Mouse (Mus musculus) ZHBTc4 (cell line): ENCODE measurements at regions not wholly inside any gene's neighbourhood (a gene's known extent, or its start where the extent isn't known, plus 50 kb on each side); places are given as distances from the start of the nearest gene placed in this dataset.
A peak's percentile ranks its signal among the peaks of the same experiment; 100 is the strongest.

Experiments
- DNase-seq: peaks from one replicate; pipeline ENCODE4 v3.0.0-alpha.2; 2011; ENCODE audit warnings: low read depth, low spot score

GRCm38 (mm10) chr3:147093076-147093380 lies 240.9 kb downstream of the Ttll7 start:
- no peak for DNase-seq

GRCm38 (mm10) chr3:147096179-147096578 lies 244.0 kb downstream of the Ttll7 start:
- DNase-seq, result peak; percentile 10

- no peak for DNase-seq
These were observed 246.0 kb downstream of the Ttll7 start for GRCm38 (mm10) chr3:147098065-147098580.

GRCm38 (mm10) chr3:147098611-147099010 lies 246.4 kb downstream of the Ttll7 start:
- DNase-seq, result no peak

- DNase-seq, result peak; percentile 3
These were observed 247.1 kb downstream of the Ttll7 start for GRCm38 (mm10) chr3:147099143-147099713.

GRCm38 (mm10) chr3:147101053-147101764 lies 249.0 kb downstream of the Ttll7 start:
- DNase-seq, result no peak

GRCm38 (mm10) chr3:147101765-147102113 lies 249.6 kb downstream of the Ttll7 start:
- DNase-seq, result no peak

GRCm38 (mm10) chr3:147103428-147103827 lies 251.3 kb downstream of the Ttll7 start:
- DNase-seq, result no peak

GRCm38 (mm10) chr3:147117609-147118008 lies 265.4 kb downstream of the Ttll7 start:
- DNase-seq, result no peak

GRCm38 (mm10) chr3:147118092-147118491 lies 265.9 kb downstream of the Ttll7 start:
- DNase-seq, result no peak

GRCm38 (mm10) chr3:147118622-147119021 lies 266.5 kb downstream of the Ttll7 start:
- no peak for DNase-seq

- DNase-seq, result peak; percentile 82
These were observed 269.7 kb downstream of the Ttll7 start for GRCm38 (mm10) chr3:147121826-147122225.

- DNase-seq, result no peak
These were observed 275.6 kb downstream of the Ttll7 start for GRCm38 (mm10) chr3:147127740-147128139.

GRCm38 (mm10) chr3:147132830-147133229 lies 280.7 kb downstream of the Ttll7 start:
- no peak for DNase-seq

- DNase-seq, result no peak
These were observed 281.2 kb downstream of the Ttll7 start for GRCm38 (mm10) chr3:147133408-147133807.

GRCm38 (mm10) chr3:147140414-147140813 lies 288.2 kb downstream of the Ttll7 start:
- no peak for DNase-seq

- no peak for DNase-seq
These were observed 301.3 kb downstream of the Ttll7 start for GRCm38 (mm10) chr3:147153456-147153855.

GRCm38 (mm10) chr3:147153998-147154397 lies 301.8 kb downstream of the Ttll7 start:
- DNase-seq, result no peak

- no peak for DNase-seq
These were observed 311.0 kb downstream of the Ttll7 start for GRCm38 (mm10) chr3:147163126-147163525.

- no peak for DNase-seq
These were observed 311.4 kb downstream of the Ttll7 start for GRCm38 (mm10) chr3:147163540-147163939.

GRCm38 (mm10) chr3:147164931-147165330 lies 312.8 kb downstream of the Ttll7 start:
- no peak for DNase-seq

- no peak for DNase-seq
These were observed 314.4 kb downstream of the Ttll7 start for GRCm38 (mm10) chr3:147166555-147166954.

- no peak for DNase-seq
These were observed 317.0 kb downstream of the Ttll7 start for GRCm38 (mm10) chr3:147169215-147169614.
